Mouse (Mus musculus): ENCODE results near the gene Fam13c.

The Fam13c gene

GRCm38 (mm10) chr10:70519640-70520099 is 79.4 kb downstream of the Fam13c start:
- no peak for DNase-seq (ENCODE audit: low spot score in 2 of 2)

GRCm38 (mm10) chr10:70520143-70521131 is 80.2 kb downstream of the Fam13c start:
- peak in 1 of 2 experiments; percentile 30 for DNase-seq (ENCODE audit: low spot score in 2 of 2)

GRCm38 (mm10) chr10:70521379-70521778 is 81.1 kb downstream of the Fam13c start:
- DNase-seq (ENCODE audit: low spot score in 2 of 2) = no peak

GRCm38 (mm10) chr10:70530185-70530823 is 90.0 kb downstream of the Fam13c start:
- DNase-seq (ENCODE audit: low spot score in 2 of 2) = no peak

DNA sequence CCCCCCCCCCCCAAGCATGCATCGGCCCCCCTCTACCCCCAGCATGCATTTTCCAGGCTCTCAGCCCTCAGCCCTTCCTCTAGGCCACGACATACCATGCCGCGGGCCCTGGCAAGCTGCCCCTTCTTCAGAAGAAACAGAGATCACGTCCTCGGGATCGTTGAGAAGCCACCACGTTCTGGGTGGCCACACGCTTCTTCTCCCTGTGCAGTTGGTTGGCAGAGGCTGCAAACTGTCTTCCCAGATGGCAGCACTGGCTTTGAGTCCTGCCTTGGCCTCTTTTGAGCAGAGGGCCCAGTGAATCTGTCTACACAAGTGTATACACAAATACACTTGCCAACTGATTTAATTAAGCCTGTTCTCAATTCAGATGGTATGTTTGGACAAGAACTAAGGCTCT is 92.0 kb downstream of the Fam13c start:
- DNase-seq (ENCODE audit: low spot score in 2 of 2) = peak in 1 of 2 experiments; percentile 32

DNA sequence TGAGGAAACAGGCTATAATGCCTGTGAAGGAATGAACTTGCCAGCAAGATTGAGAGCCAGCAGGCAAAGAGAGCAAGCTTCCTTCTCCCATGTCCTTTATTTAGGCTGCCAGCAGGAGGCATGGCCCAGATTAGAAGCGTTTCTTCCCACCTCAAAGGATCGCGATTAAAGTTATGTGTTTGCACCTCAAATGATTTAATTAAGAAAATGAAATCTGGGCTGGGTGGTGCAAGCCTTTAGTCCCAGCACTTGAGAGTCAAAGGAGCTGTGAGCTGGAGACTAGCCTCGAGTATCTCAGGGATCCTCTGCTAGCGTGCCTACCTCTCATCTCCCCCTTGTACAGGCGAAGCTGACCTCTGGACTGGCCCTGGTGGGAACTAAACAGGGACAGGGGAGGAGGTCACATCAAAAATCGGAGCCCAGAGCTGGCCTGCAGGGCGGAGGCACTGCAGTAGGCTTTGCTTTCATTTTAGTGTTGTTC is 93.1 kb downstream of the Fam13c start:
- no peak for DNase-seq (ENCODE audit: low spot score in 2 of 2)

DNA sequence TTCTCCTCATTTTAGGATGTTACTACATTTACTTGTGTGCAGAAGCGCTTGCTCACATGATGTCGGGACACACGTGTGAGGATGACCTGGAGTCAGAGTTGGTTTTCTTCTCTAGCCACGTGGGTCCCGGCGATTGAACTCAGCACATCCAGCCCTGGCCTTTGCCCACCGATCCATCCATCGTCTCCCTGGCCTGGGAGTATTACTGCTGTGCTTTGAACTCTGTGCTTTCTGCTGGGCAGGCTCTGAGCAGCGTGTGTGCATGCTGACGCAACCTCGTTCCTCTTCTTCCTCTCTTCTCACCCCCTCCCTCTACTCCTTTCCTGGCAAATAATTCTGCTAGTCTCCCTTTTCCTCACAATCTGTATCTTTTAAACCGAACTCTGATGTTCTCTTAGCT is 93.7 kb downstream of the Fam13c start:
- no peak for DNase-seq (ENCODE audit: low spot score in 2 of 2)

DNA sequence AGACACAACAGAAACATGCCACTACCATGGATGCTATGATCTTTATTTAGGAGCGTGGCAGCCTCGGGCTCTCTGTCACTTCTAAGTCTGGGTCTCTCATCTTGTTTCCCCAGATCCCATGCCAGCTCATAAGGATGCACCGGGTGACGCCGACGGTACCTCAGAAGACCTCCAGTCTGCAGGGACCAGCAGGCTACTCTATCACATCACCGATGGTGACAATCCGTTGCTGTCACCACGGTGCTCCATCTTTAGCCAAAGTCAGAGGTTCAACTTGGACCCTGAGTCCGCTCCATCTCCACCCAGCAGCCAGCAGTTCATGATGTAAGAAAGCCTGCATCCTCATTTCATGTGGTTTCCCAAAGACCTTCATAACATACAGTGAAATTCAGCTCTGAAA is 94.3 kb downstream of the Fam13c start:
- no peak for DNase-seq (ENCODE audit: low spot score in 2 of 2)

GRCm38 (mm10) chr10:70535401-70535800 is 95.1 kb downstream of the Fam13c start:
- DNase-seq (ENCODE audit: low spot score in 2 of 2) = no peak

GRCm38 (mm10) chr10:70537694-70538093 is 97.4 kb downstream of the Fam13c start:
- no peak for DNase-seq (ENCODE audit: low spot score in 2 of 2)

GRCm38 (mm10) chr10:70539251-70539650 is 99.0 kb downstream of the Fam13c start:
- DNase-seq (ENCODE audit: low spot score in 2 of 2) = no peak

DNA sequence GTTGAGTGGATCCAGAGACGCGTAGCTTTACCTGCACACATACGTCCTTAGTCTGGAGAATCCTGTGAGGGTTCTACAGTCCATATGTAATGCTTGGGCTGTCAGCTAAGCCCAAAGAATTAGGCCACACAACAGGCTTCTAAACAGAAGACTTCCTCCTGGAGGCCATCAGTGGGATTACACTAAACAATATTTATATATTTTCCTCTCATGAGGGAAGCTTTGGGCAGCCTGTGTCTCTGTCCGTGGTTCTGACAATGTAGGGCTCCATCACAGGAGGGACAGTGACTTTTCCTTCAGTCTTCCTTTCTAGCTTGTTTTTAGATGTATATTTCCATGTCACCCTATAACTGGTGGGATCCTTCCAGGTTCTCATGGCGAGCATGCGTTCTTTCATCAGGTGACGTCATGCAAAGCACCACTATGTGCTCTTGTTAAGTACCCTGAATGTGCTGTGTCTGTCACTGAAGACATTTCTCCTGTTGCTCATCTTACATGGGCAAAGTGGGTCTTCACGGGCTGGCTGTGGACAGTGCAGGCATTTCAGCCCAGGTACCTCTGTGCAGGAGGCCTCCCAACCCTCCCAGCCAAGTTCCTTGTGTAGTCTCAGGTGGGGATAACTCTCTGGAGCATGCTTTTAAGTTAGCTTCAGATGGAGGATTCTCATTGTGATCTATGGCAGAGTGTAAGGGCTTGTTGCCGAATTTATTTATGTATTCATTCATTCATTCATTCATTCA is 100.3 kb downstream of the Fam13c start:
- DNase-seq (ENCODE audit: low spot score in 2 of 2) = no peak

DNA sequence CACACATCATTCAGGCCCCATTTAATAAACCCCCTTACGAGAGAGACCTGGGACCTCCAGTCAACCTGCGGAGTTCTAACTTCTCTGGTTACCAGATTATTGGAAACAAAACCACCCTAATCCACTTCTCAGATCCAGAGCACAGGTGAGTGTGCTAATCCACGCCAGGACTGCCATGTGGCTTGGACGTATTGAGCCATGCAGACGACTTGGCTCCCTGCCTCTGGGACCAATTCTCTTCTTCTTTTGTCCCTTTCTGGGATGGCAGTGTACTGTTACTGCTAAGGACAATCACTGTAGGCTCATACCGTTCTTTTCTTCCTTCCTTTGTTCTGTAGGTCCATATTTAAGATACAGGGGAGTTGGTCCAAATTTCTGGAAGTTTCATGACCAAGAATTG is 102.6 kb downstream of the Fam13c start:
- no peak for DNase-seq (ENCODE audit: low spot score in 2 of 2)

- DNase-seq (ENCODE audit: low spot score in 2 of 2) = no peak
These were observed 112.2 kb downstream of the Fam13c start for GRCm38 (mm10) chr10:70552531-70552930.

DNA sequence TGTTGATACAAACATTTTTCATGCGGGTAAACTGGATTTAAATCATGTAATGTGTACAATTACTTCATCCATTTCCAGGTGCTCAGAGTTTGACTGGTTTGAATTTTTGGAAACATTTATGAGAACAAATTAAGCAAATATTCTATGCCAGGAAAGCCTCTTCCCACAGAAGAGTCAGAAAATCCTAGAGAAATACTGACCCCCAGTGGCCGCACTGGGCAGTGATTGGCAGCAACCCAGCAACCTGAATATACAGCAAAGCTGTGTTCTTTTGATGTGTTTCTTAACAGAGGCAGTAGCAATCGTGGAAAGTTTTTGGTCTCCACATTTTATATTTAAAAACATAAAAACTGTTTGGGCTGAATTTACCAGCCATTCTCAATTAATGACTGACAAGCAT is 123.4 kb downstream of the Fam13c start:
- DNase-seq (ENCODE audit: low spot score in 2 of 2) = peak in 1 of 2 experiments; percentile 65

DNA sequence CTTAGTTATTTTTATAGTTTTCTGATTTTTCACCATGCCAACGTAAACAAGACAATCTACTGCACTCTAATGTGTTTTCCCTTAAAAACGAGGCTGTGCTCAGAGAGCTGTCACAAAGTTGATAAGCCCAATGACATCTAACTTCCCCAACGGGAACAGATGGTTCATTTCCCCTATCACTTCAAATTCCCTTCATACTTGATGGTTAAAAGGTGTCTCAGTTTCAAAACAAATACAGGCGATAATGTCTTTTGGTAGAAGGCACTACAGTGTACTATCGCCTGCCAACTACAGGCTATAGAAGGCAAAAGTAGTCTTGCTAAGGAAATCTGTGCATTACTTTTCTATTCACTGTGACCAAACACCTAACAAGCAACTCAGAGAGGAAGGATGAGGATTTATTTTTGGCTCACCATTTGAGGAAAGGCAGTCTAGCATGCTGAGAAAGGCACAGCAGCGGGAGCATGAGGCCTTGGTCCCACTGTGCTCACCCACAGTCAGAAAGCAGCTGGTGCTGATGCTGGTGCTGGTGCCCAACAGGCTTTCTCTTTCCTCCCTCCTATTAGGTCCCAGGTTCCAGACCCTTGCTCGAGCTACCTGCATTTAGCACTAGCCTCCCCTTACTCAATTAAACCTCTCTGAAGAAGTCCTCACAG is 141.4 kb downstream of the Fam13c start:
- DNase-seq (ENCODE audit: low spot score in 2 of 2) = no peak

GRCm38 (mm10) chr10:70584171-70584570 is 143.9 kb downstream of the Fam13c start:
- DNase-seq (ENCODE audit: low spot score in 2 of 2) = no peak

GRCm38 (mm10) chr10:70586876-70587405 is 146.7 kb downstream of the Fam13c start:
- DNase-seq (ENCODE audit: low spot score in 2 of 2) = no peak

GRCm38 (mm10) chr10:70594007-70594406 is 153.7 kb downstream of the Fam13c start:
- DNase-seq (ENCODE audit: low spot score in 2 of 2) = no peak

DNA sequence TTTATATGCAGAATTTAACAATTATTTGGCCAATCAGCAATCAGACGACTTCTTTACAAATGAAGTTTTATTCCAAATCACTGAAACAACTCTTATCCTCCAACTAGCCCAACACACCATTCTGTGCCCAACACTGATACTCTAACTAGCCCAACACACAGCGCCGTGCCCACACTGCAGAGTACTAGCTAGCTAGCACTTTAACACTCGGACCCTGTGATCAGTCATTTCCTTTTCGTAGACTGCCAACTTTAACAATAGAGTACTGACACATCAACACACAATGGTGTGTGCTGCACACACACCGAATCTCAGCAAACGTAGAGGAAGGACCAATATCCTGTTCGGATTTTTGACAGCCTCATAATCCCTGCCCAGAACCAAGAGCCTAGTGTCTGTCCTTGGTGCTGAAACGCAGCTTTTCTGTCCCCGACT is 157.8 kb downstream of the Fam13c start:
- DNase-seq (ENCODE audit: low spot score in 2 of 2) = peak in 1 of 2 experiments; percentile 7

DNA sequence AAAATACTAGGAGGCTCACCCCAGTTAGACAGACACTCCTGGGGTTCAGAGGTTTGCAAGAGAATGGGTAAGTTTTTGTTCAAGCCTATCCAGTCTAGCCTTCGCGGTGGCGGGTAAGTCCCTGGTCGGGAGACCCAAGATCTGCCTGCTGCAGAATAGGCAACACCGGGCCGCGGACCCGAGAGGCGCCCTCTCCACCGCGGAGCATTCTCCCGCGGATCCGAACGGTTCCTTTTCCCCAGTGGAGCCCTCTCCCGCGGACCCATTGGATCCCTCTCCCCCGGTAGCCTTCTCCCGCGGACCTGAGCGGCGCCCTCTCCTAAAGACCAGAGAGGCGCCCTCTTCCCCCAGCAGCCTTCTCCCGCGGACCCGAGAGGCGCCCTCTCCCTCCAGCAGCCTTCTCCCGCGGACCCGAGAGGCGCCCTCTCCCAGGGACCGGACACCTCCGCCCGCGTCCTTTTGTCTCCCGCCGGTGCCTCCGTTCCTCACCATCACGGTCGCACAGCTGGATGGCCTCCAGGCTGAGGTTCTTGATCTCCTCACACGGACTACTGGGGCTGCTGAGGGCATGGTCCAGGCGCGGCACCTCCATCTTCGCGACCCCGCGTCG is 158.3 kb downstream of the Fam13c start:
- peak; percentile 36 to 62 for DNase-seq (ENCODE audit: low spot score in 2 of 2)

Data from frontal cortex, postnatal 10 days (tissue).